Mouse (Mus musculus) forelimb bud, embryonic 11.5 days (tissue): ENCODE measurements around the gene Lypla2.

Experiments
- DNase-seq: peaks from one replicate; pipeline ENCODE4 v3.0.0-alpha.2; 2012; ENCODE audit warnings: low read depth, low spot score

Lypla2 gene

GRCm38 (mm10) chr4:135972911-135973811 lies 735 bp upstream of the Lypla2 start:
- DNase-seq, result no peak

- no peak for DNase-seq
Observed at GRCm38 (mm10) chr4:135971805-135972555, 446 bp downstream of the Lypla2 start.

- DNase-seq, result no peak
Observed at GRCm38 (mm10) chr4:135970585-135970984, 1.8 kb downstream of the Lypla2 start.

GRCm38 (mm10) chr4:135969070-135969750 lies 3.2 kb downstream of the Lypla2 start:
- no peak for DNase-seq

- no peak for DNase-seq
Observed at GRCm38 (mm10) chr4:135968271-135968869, 4.1 kb downstream of the Lypla2 start.

- DNase-seq, result no peak
Observed at GRCm38 (mm10) chr4:135967086-135967760, 5.2 kb downstream of the Lypla2 start.

- DNase-seq, result no peak
Observed at GRCm38 (mm10) chr4:135966283-135966682, 6.1 kb downstream of the Lypla2 start.

- DNase-seq, result no peak
Observed at GRCm38 (mm10) chr4:135965113-135965512, 7.3 kb downstream of the Lypla2 start.

GRCm38 (mm10) chr4:135964426-135964825 lies 8.0 kb downstream of the Lypla2 start:
- no peak for DNase-seq

GRCm38 (mm10) chr4:135963457-135964193 lies 8.8 kb downstream of the Lypla2 start, which contains the start of gene Gale:
TSS of gene Gale (plus strand) at chr4:135963727.
- peak; percentile 97 for DNase-seq

- no peak for DNase-seq
Observed at GRCm38 (mm10) chr4:135962946-135963345, 9.5 kb downstream of the Lypla2 start.

- no peak for DNase-seq
Observed at GRCm38 (mm10) chr4:135962198-135962597, 10.2 kb downstream of the Lypla2 start.

- no peak for DNase-seq
Observed at GRCm38 (mm10) chr4:135961709-135962108, 10.7 kb downstream of the Lypla2 start.

- DNase-seq, result peak; percentile 83
Observed at GRCm38 (mm10) chr4:135960717-135961116, 11.7 kb downstream of the Lypla2 start.

GRCm38 (mm10) chr4:135958354-135958753 lies 14.1 kb downstream of the Lypla2 start:
- DNase-seq, result no peak

GRCm38 (mm10) chr4:135955886-135956285 lies 16.5 kb downstream of the Lypla2 start:
- no peak for DNase-seq

- DNase-seq, result peak; percentile 72
Observed at GRCm38 (mm10) chr4:135954241-135954640, 18.2 kb downstream of the Lypla2 start.

GRCm38 (mm10) chr4:135953179-135953578 lies 19.2 kb downstream of the Lypla2 start:
- DNase-seq, result no peak

- DNase-seq, result no peak
Observed at GRCm38 (mm10) chr4:135951505-135951904, 20.9 kb downstream of the Lypla2 start.

GRCm38 (mm10) chr4:135950365-135950764 lies 22.1 kb downstream of the Lypla2 start:
- no peak for DNase-seq
